Mouse (Mus musculus) CH12.LX (cell line): ENCODE measurements around the gene Nhsl1. TPM values are rescaled to one million over a fixed set of nuclear protein-coding genes. Genes with fewer than 3 reads are reported as not detected.
A peak's percentile ranks its signal among the peaks of the same experiment; 100 is the strongest.

Experiments
- DNase-seq: peaks from one replicate; pipeline ENCODE4 v3.0.0-alpha.2; 2013; ENCODE audit errors: extremely low read depth
- H3K27ac ChIP-seq: 2 replicates; pipeline ENCODE4 v1.5.1; 2012; ENCODE audit warnings: low read depth, mild to moderate bottlenecking, control low read depth, moderate library complexity; ENCODE audit not compliant: insufficient read depth
- H3K27me3 ChIP-seq: replicated peaks from 2 replicates; pipeline ENCODE3; 2012; ENCODE audit warnings: inconsistent platforms
- H3K36me3 ChIP-seq, 2 experiments: replicated peaks in 1 of 2; 2 replicates each; pipeline versions ENCODE3 to v1.6.1; 2012; ENCODE audit warnings: inconsistent platforms in 1 of 2, low read length in 1 of 2, mild to moderate bottlenecking in 1 of 2, mixed read lengths in 1 of 2, moderate library complexity in 1 of 2; ENCODE audit not compliant: control insufficient read depth in 1 of 2, insufficient read depth in 1 of 2
- H3K4me1 ChIP-seq, 2 experiments: 2 replicates each; pipeline ENCODE4 v1.6.1; 2012; ENCODE audit warnings: inconsistent platforms in 1 of 2, moderate library complexity in 1 of 2; ENCODE audit not compliant: insufficient read depth in 2 of 2, control insufficient read depth in 1 of 2
- H3K4me2 ChIP-seq: 2 replicates; pipeline ENCODE4 v1.6.1; 2012; ENCODE audit warnings: low read depth, mild to moderate bottlenecking, control low read depth; ENCODE audit not compliant: poor library complexity, insufficient read depth, severe bottlenecking
- H3K4me3 ChIP-seq, 3 experiments: fragments of 150-350 bp in 1 of 3; sonication (generic) in 1 of 3; replicated peaks in 1 of 3; 2 replicates each; pipeline versions ENCODE3 to v1.5.1; 2011 to 2012; ENCODE audit warnings: low read depth in 2 of 3, low read length in 2 of 3, mild to moderate bottlenecking in 2 of 3, moderate library complexity in 2 of 3, control low read depth in 1 of 3, improper control_type of control experiment in 1 of 3, inconsistent platforms in 1 of 3, mixed read lengths in 1 of 3; ENCODE audit not compliant: poor library complexity in 1 of 3
- H3K79me2 ChIP-seq: replicated peaks from 2 replicates; pipeline ENCODE4 v1.6.1; 2012; ENCODE audit warnings: mild to moderate bottlenecking, moderate library complexity; ENCODE audit not compliant: control insufficient read depth, poor library complexity, insufficient read depth, severe bottlenecking; ENCODE audit errors: extremely low read depth
- H3K9ac ChIP-seq: 2 replicates; pipeline ENCODE4 v1.6.1; 2012; ENCODE audit warnings: low read depth, mild to moderate bottlenecking, control low read depth, moderate library complexity; ENCODE audit not compliant: insufficient read depth
- H3K9me3 ChIP-seq: replicated peaks from 2 replicates; pipeline ENCODE3; 2012; ENCODE audit warnings: low read length, inconsistent platforms, mixed read lengths
- CHD1 ChIP-seq: IDR thresholded peaks from 2 replicates; pipeline ENCODE4 v1.6.1; 2012; ENCODE audit warnings: low read depth, low read length, improper control_type of control experiment, inconsistent platforms
- E2F4 ChIP-seq: IDR thresholded peaks from 2 replicates; pipeline ENCODE4 v1.6.1; 2011; ENCODE audit warnings: low read depth, low read length, improper control_type of control experiment; ENCODE audit not compliant: insufficient replicate concordance
- ELF1 ChIP-seq: IDR thresholded peaks from 2 replicates; pipeline ENCODE4 v1.6.1; 2014; ENCODE audit warnings: low read depth, mild to moderate bottlenecking, inconsistent platforms, low read length, improper control_type of control experiment
- EP300 ChIP-seq: IDR thresholded peaks from 2 replicates; pipeline ENCODE4 v1.6.1; 2011; ENCODE audit warnings: low read length, improper control_type of control experiment
- ETS1 ChIP-seq: conservative IDR thresholded peaks from 2 replicates; pipeline ENCODE4 v1.6.1; 2012; ENCODE audit warnings: low read depth, mild to moderate bottlenecking, inconsistent platforms, low read length, improper control_type of control experiment, moderate library complexity
- HCFC1 ChIP-seq: IDR thresholded peaks from 2 replicates; pipeline ENCODE4 v1.6.1; 2012; ENCODE audit warnings: low read depth, mild to moderate bottlenecking, inconsistent platforms, low read length, improper control_type of control experiment
- JUN ChIP-seq: IDR thresholded peaks from 2 replicates; pipeline ENCODE4 v1.6.1; 2011; ENCODE audit warnings: low read depth, mild to moderate bottlenecking, low read length, improper control_type of control experiment, moderate library complexity; ENCODE audit not compliant: insufficient read depth
- JUND ChIP-seq: conservative IDR thresholded peaks from 2 replicates; pipeline ENCODE4 v1.6.1; 2011; ENCODE audit warnings: low read depth, low read length, improper control_type of control experiment
- KAT2A ChIP-seq: IDR thresholded peaks from 2 replicates; pipeline ENCODE4 v1.6.1; 2012; ENCODE audit warnings: low read length, improper control_type of control experiment, inconsistent platforms; ENCODE audit not compliant: insufficient replicate concordance
- MAFK ChIP-seq: IDR thresholded peaks from 2 replicates; pipeline ENCODE4 v1.6.1; 2011; ENCODE audit warnings: low read length, improper control_type of control experiment; ENCODE audit not compliant: insufficient replicate concordance
- MAZ ChIP-seq: IDR thresholded peaks from 2 replicates; pipeline ENCODE4 v1.6.1; 2012; ENCODE audit warnings: low read depth, mild to moderate bottlenecking, inconsistent platforms, low read length, improper control_type of control experiment, moderate library complexity
- MEF2A ChIP-seq: IDR thresholded peaks from 2 replicates; pipeline ENCODE4 v1.6.1; 2014; ENCODE audit warnings: low read depth, mild to moderate bottlenecking, inconsistent platforms, low read length, improper control_type of control experiment, borderline replicate concordance
- MXI1 ChIP-seq: IDR thresholded peaks from 2 replicates; pipeline ENCODE4 v1.6.1; 2011; ENCODE audit warnings: mild to moderate bottlenecking, low read depth, low read length, improper control_type of control experiment
- NELFE ChIP-seq: IDR thresholded peaks from 2 replicates; pipeline ENCODE4 v1.6.1; 2011; ENCODE audit warnings: low read depth, low read length, improper control_type of control experiment
- NRF1 ChIP-seq: IDR thresholded peaks from 2 replicates; pipeline ENCODE4 v1.6.1; 2014; ENCODE audit warnings: low read depth, mild to moderate bottlenecking, inconsistent platforms, low read length, improper control_type of control experiment, moderate library complexity
- POLR2A ChIP-seq: IDR thresholded peaks from 2 replicates; pipeline ENCODE4 v1.6.1; 2011; ENCODE audit warnings: low read depth, mild to moderate bottlenecking, improper control_type of control experiment, low read length
- RCOR1 ChIP-seq: conservative IDR thresholded peaks from 2 replicates; pipeline ENCODE4 v1.6.1; 2012; ENCODE audit warnings: low read depth, mild to moderate bottlenecking, inconsistent platforms, low read length, improper control_type of control experiment
- SMC3 ChIP-seq: IDR thresholded peaks from 2 replicates; pipeline ENCODE4 v1.6.1; 2011; ENCODE audit warnings: low read depth, low read length, improper control_type of control experiment
- TBP ChIP-seq: conservative IDR thresholded peaks from 2 replicates; pipeline ENCODE4 v1.6.1; 2011; ENCODE audit warnings: low read depth, low read length, improper control_type of control experiment
- ZC3H11A ChIP-seq: IDR thresholded peaks from 2 replicates; pipeline ENCODE4 v1.6.1; 2012; ENCODE audit warnings: low read depth, mild to moderate bottlenecking, inconsistent platforms, low read length, improper control_type of control experiment
- ZKSCAN1 ChIP-seq: IDR thresholded peaks from 2 replicates; pipeline ENCODE4 v1.6.1; 2012; ENCODE audit warnings: low read depth, inconsistent platforms, low read length, improper control_type of control experiment, borderline replicate concordance
- ZMIZ1 ChIP-seq: IDR thresholded peaks from 2 replicates; pipeline ENCODE4 v1.6.1; 2012; ENCODE audit warnings: low read depth, mild to moderate bottlenecking, inconsistent platforms, low read length, improper control_type of control experiment
- ZNF384 ChIP-seq: IDR thresholded peaks from 2 replicates; pipeline ENCODE4 v1.6.1; 2012; ENCODE audit warnings: low read depth, low read length, improper control_type of control experiment, inconsistent platforms
- dilution Hi-C: fragments of 300-500 bp; cut with MboI; formaldehyde crosslinking; loops from 2 replicates; pipeline ENCODE4 v1.14.3; 2020; ENCODE audit warnings: low sequenced_read_pairs; ENCODE audit not compliant: extremely low pct_unique_long_range_greater_than_20kb, extremely low pct_ligation_motif_present
- in situ Hi-C: fragments of 300-500 bp; cut with MboI; formaldehyde crosslinking; loops from 3 replicates; pipeline ENCODE4 v1.14.3; 2019; ENCODE audit warnings: low sequenced_read_pairs, low pct_ligation_motif_present, low pct_unique_long_range_greater_than_20kb, mixed read lengths
- polyA plus RNA-seq: library from polyadenylated mRNA; unstranded; fragments of >175 nt; gene quantifications from 2 replicates; pipeline ENCODE4 v1.2.1, GENCODE M21; 2012; ENCODE audit warnings: low read depth; ENCODE audit not compliant: insufficient read length
- total RNA-seq, 2 experiments: library from RNA; depleted of rRNA; stranded (reverse); fragments of 300-350 nt in 1 of 2; fragments of >200 nt in 1 of 2; gene quantifications; 2 replicates each; pipeline ENCODE4 v1.2.3; 2012 to 2014

Nhsl1 gene
- total and polyA plus RNA-seq, 3 experiments = 0.13 to 0.19 (median 0.15) TPM

DNA sequence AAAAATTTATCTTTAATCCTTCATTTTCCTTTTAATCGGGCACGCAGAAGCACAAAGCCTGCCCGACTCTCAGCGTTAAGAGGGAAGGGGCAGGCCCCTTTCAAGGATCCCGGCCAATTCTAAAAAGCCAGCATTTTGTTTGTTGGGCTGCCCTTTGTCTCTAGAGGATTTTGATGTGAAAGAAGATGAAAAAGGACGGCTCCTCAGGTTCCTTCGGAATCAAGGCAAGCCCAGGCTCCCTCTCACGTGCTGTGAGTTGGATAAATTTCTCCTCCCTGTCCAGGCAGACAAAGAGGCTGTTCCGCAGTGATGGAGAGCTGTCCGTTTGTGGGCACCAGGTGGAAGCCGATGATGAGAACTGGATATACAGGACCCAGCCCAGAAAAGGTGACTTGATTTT lies 89.3 kb downstream of the Nhsl1 start:
- TF ChIP-seq ZMIZ1 = no peak
- TF ChIP-seq MAFK = no peak
- no peak for TF ChIP-seq JUND
- no peak for TF ChIP-seq ETS1
- no peak for TF ChIP-seq POLR2A
- TF ChIP-seq HCFC1 = no peak
- TF ChIP-seq ZKSCAN1 = no peak
- TF ChIP-seq RCOR1 = no peak
- TF ChIP-seq SMC3 = no peak
- Histone ChIP-seq H3K4me2 (peak overlapping the region; percentile 83), H3K9me3 (no peaks in the 10 kb centered on the region), H3K27ac (no peak overlapping the region), H3K79me2 (no peaks in the 10 kb centered on the region), H3K4me1 (peaks cover 0 to 2% of the 10 kb centered on the region in 2 experiments; a peak in 1 of 4 replicates), H3K4me3 (no peak overlapping the region), H3K9ac (no peak overlapping the region), H3K27me3 (no peaks in the 10 kb centered on the region), H3K36me3 (no peaks in the 10 kb centered on the region)
- dilution Hi-C loops = no loop called here
- DNase-seq = no peak
- in situ Hi-C loops = no loop called here

DNA sequence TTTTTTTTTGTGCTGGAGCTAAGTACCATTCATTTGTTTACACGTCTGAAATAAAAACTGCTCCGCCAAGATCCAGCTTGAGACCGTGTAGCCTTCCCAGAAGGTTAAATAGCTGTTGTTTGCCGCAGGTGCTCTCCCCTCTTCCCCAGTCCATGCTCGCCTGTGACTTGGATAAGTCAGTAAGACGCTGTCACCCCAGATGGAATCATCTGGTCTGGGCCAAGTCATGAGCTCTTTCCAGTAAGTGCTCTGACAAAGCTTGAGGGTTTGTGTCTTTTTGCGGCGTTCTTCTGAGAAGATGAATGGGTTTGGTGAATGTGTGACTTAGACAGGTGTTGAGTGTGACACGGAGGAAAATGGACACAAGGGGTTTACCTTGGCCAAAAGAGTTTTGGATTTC lies 89.8 kb downstream of the Nhsl1 start:
- in situ Hi-C loops = no loop called here
- Histone ChIP-seq H3K27me3 (no peaks in the 10 kb centered on the region), H3K4me1 (peaks cover 0 to 2% of the 10 kb centered on the region in 2 experiments; a peak in 1 of 4 replicates), H3K27ac (no peak overlapping the region), H3K4me2 (no peak overlapping the region), H3K79me2 (no peaks in the 10 kb centered on the region), H3K9ac (no peak overlapping the region)
- DNase-seq = no peak
- dilution Hi-C loops = no loop called here
- no peak for TF ChIP-seq ELF1
- TF ChIP-seq ZNF384 = no peak
- no peak for TF ChIP-seq MAZ
- no peak for TF ChIP-seq TBP
- no peak for TF ChIP-seq MEF2A
- no peak for TF ChIP-seq MXI1
- no peak for TF ChIP-seq EP300
- TF ChIP-seq RCOR1 = no peak
- no peak for TF ChIP-seq NRF1
- TF ChIP-seq CHD1 = no peak
- no peak for TF ChIP-seq JUND
- no peak for TF ChIP-seq KAT2A
- no peak for TF ChIP-seq JUN
- no peak for TF ChIP-seq ZC3H11A
- TF ChIP-seq NELFE = no peak
- TF ChIP-seq ZKSCAN1 = no peak
- TF ChIP-seq ZMIZ1 = no peak
- TF ChIP-seq E2F4 = no peak
- TF ChIP-seq, all 38 proteins: peak for 0
- no peaks in the 10 kb centered on the region for H3K36me3 ChIP-seq
- H3K9me3 ChIP-seq = no peaks in the 10 kb centered on the region
- no peak overlapping the region for H3K4me3 ChIP-seq
